Mouse (Mus musculus) testis, postnatal 14 days (tissue): ENCODE measurements around the gene Vav1.
"Not testable (repeated sequence)": the region's sequence is repeated elsewhere in the genome, so short reads cannot be mapped to it uniquely, and the experiment has no call there.

Experiments
- DNase-seq: peaks from one replicate; pipeline ENCODE4 v3.0.0; 2021; ENCODE audit warnings: low spot score

Vav1 gene

GRCm38 (mm10) chr17:57253306-57253705, 25.6 kb upstream of the Vav1 start:
- DNase-seq = no peak

GRCm38 (mm10) chr17:57255354-57255753, 23.5 kb upstream of the Vav1 start:
- no peak for DNase-seq

- DNase-seq = no peak
Observed at GRCm38 (mm10) chr17:57256921-57257485, 21.9 kb upstream of the Vav1 start.

GRCm38 (mm10) chr17:57258191-57258590, 20.7 kb upstream of the Vav1 start:
- no peak for DNase-seq

- no peak for DNase-seq
Observed at GRCm38 (mm10) chr17:57259742-57260141, 19.2 kb upstream of the Vav1 start.

- DNase-seq = no peak
Observed at GRCm38 (mm10) chr17:57260351-57260750, 18.5 kb upstream of the Vav1 start.

GRCm38 (mm10) chr17:57261286-57261685, 17.6 kb upstream of the Vav1 start:
- DNase-seq = no peak

GRCm38 (mm10) chr17:57261796-57262195, 17.1 kb upstream of the Vav1 start:
- DNase-seq = no peak

GRCm38 (mm10) chr17:57262901-57263550, 15.9 kb upstream of the Vav1 start:
- DNase-seq = no peak

- DNase-seq = no peak
Observed at GRCm38 (mm10) chr17:57264164-57264563, 14.7 kb upstream of the Vav1 start.

GRCm38 (mm10) chr17:57264972-57265945, 13.6 kb upstream of the Vav1 start:
- peak; percentile 72 for DNase-seq

- DNase-seq = no peak
Observed at GRCm38 (mm10) chr17:57267556-57268126, 11.3 kb upstream of the Vav1 start.

GRCm38 (mm10) chr17:57271301-57271700, 7.6 kb upstream of the Vav1 start:
- DNase-seq = no peak

- DNase-seq = no peak
Observed at GRCm38 (mm10) chr17:57273846-57274245, 5.1 kb upstream of the Vav1 start.

GRCm38 (mm10) chr17:57274686-57275085, 4.2 kb upstream of the Vav1 start:
- DNase-seq = no peak

GRCm38 (mm10) chr17:57275111-57275996, 3.5 kb upstream of the Vav1 start:
- peak; percentile 76 for DNase-seq

GRCm38 (mm10) chr17:57275997-57276351, 2.9 kb upstream of the Vav1 start:
- no peak for DNase-seq

- peak; percentile 54 for DNase-seq
Observed at GRCm38 (mm10) chr17:57276634-57277121, 2.2 kb upstream of the Vav1 start.

GRCm38 (mm10) chr17:57277598-57278261, 1.2 kb upstream of the Vav1 start:
- DNase-seq = not testable (repeated sequence)

GRCm38 (mm10) chr17:57278537-57278936, 363 bp upstream of the Vav1 start:
- no peak for DNase-seq
